ENCODE assay signal across 9 mouse cellular contexts in the genomic region with DNA sequence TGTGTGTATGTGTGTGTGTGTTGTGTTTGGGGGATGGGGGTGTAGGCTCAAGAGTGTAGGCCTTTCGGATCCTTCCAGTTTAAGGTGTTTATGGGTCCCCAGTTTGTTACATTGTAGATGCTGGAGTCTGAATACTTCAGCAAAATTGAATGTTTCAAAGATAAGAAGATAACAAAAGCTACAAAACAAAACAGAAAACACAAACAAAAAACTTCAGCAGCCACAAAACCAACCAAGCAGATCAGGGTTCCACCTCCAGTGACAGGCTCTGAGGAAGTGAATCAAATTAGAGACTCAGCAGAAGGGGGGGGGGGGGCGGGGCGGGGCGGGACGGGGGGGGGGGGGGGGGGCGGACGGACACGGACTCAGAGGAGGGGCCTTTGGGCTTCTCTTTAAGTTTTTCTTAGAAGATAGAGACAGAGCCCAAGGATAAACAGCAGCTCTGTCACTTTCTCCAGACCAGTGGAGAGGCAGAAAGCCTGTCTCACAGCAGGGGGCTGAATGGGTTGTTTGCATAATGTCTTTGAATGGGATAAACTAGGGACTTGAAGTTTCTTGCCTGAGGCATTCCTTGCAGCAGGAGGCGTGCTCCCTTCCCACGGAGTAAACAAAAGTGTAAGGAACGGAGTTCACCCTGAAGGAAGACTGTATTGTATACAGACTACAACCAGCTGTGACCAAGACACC. TPM values are rescaled to one million over a fixed set of nuclear protein-coding genes. Genes with fewer than 3 reads are reported as not detected.
DNase-seq lines count a peak whose midpoint lies in the region; ATAC-seq lines count a peak whose summit lies in the region.
"Had no signal": no experiment of that assay in that cellular context is flagged by ENCODE, and none has a peak within 500 bp of the region (broad histone marks: within the 10 kb centered on the region; RNA-seq: fewer than 3 reads in every experiment).

No protein-coding gene starts in this region.

- WGBS in heart, embryonic 11.5 days (ENCODE audit: insufficient replicate concordance): 22% methylated on average over 5 of the region's 11 CpGs
- 11% methylated on average over 7 of the region's 11 CpGs for WGBS in intestine, embryonic 14.5 days
- 7% methylated on average over 8 of the region's 11 CpGs for WGBS in midbrain, embryonic 11.5 days

- peak overlapping the region; percentile 37 for H3K4me2 ChIP-seq in heart, embryonic 11.5 days
- H3K4me2 ChIP-seq in intestine, embryonic 14.5 days (ENCODE audit: low read length): peak overlapping the region; percentile 4
- no peak overlapping the region for H3K4me2 ChIP-seq in midbrain, embryonic 11.5 days
- H3K4me2 ChIP-seq: heart, embryonic 15.5 days had no signal

- H3K4me3 ChIP-seq in heart, embryonic 11.5 days (ENCODE audit: low read depth, low read length): no peak overlapping the region
- H3K4me3 ChIP-seq in intestine, embryonic 14.5 days (ENCODE audit: low read depth, low read length): no peak overlapping the region
- no peak overlapping the region for H3K4me3 ChIP-seq in midbrain, embryonic 11.5 days (ENCODE audit: low read depth, low read length)
- H3K4me3 ChIP-seq: heart, embryonic 15.5 days had no signal

- peaks cover 7% of the 10 kb centered on the region for H3K4me1 ChIP-seq in heart, embryonic 11.5 days (ENCODE audit: control insufficient read depth, insufficient read depth, low read length)
- H3K4me1 ChIP-seq in intestine, embryonic 14.5 days (replicated peaks; ENCODE audit: control insufficient read depth, insufficient read depth, low read length): peaks cover 15% of the 10 kb centered on the region
- peaks cover 13% of the 10 kb centered on the region for H3K4me1 ChIP-seq in midbrain, embryonic 11.5 days (ENCODE audit: control insufficient read depth, insufficient read depth, low read length)

- H3K27me3 ChIP-seq in heart, embryonic 11.5 days (ENCODE audit: control insufficient read depth, insufficient read depth, low read length): no peaks in the 10 kb centered on the region
- H3K27me3 ChIP-seq in intestine, embryonic 14.5 days (replicated peaks; ENCODE audit: control insufficient read depth, insufficient read depth, low read length): no peaks in the 10 kb centered on the region
- no peaks in the 10 kb centered on the region for H3K27me3 ChIP-seq in midbrain, embryonic 11.5 days (ENCODE audit: control insufficient read depth, insufficient read depth, low read length)
- H3K27me3 ChIP-seq: heart, embryonic 15.5 days had no signal

- no peak overlapping the region for H3K9ac ChIP-seq in heart, embryonic 11.5 days (ENCODE audit: low read depth, low read length)
- H3K9ac ChIP-seq in intestine, embryonic 14.5 days (ENCODE audit: low read length): no peak overlapping the region
- H3K9ac ChIP-seq in midbrain, embryonic 11.5 days (ENCODE audit: low read length): no peak overlapping the region
- H3K9ac ChIP-seq: heart, embryonic 15.5 days had no signal

- intact Hi-C loops in heart, postnatal 36 days (cut with DNase I): no loop called here

- no peak for DNase-seq in heart, postnatal 36 days
- peak; percentile 83 for DNase-seq in embryo, embryonic 11 days
- peak; percentile 68 for DNase-seq in intestine, embryonic 14.5 days (ENCODE audit: low spot score)
- DNase-seq in midbrain, embryonic 11.5 days (ENCODE audit: low spot score, missing footprints): peak; percentile 96
- DNase-seq in adrenal gland, adult 18-20 months (ENCODE audit: low spot score in 2 of 2): no peak
- DNase-seq in T-cell, adult 2 months (ENCODE audit: low spot score): no peak
- no peak for DNase-seq in urinary bladder, adult 2 months (ENCODE audit: low spot score)

- no peaks in the 10 kb centered on the region for H3K36me3 ChIP-seq in heart, embryonic 11.5 days (ENCODE audit: control insufficient read depth, insufficient read depth, low read length)
- no peaks in the 10 kb centered on the region for H3K36me3 ChIP-seq in intestine, embryonic 14.5 days (ENCODE audit: control insufficient read depth, insufficient read depth, low read length)
- no peaks in the 10 kb centered on the region for H3K36me3 ChIP-seq in midbrain, embryonic 11.5 days (ENCODE audit: control insufficient read depth, insufficient read depth, low read length)
- H3K36me3 ChIP-seq: heart, embryonic 15.5 days had no signal

- no peak for ATAC-seq in heart, embryonic 11.5 days (replicated peaks; ENCODE audit: insufficient number of reproducible peaks, low FRiP score, low TSS enrichment)
- peak; percentile 55 for ATAC-seq in intestine, embryonic 14.5 days (replicated peaks; ENCODE audit: low FRiP score, low TSS enrichment, low read depth)
- ATAC-seq in midbrain, embryonic 11.5 days (ENCODE audit: low FRiP score): peak; percentile 81

- H3K9me3 ChIP-seq in heart, embryonic 11.5 days (replicated peaks; ENCODE audit: control insufficient read depth, low read length): no peaks in the 10 kb centered on the region
- no peaks in the 10 kb centered on the region for H3K9me3 ChIP-seq in intestine, embryonic 14.5 days (ENCODE audit: control insufficient read depth, low read length)
- no peaks in the 10 kb centered on the region for H3K9me3 ChIP-seq in midbrain, embryonic 11.5 days (ENCODE audit: control insufficient read depth, low read length)
- H3K9me3 ChIP-seq: heart, embryonic 15.5 days had no signal

- H3K27ac ChIP-seq in heart, embryonic 11.5 days (ENCODE audit: low read depth, low read length): no peak overlapping the region
- H3K27ac ChIP-seq in intestine, embryonic 14.5 days (ENCODE audit: low read depth): peak overlapping the region; percentile 34; the same call in 1 of the 2 replicates
- H3K27ac ChIP-seq in midbrain, embryonic 11.5 days (ENCODE audit: low read depth, low read length): no peak overlapping the region
- H3K27ac ChIP-seq: heart, embryonic 15.5 days had no signal

RNA-seq across cellular contexts. Expression of a gene that starts 8.9 kb away (rescaled TPM):
- polyA plus RNA-seq in heart, embryonic 11.5 days (2014; fragmentation: Nextera tagmentation; extraction: Ambion mirVana): 34.0 and 40.8 TPM in 2 replicates
- total RNA-seq in heart, postnatal 36 days (2021): 100 to 1,000 TPM in 1 of 2 experiments, 10 to 100 TPM in 1; 85.6 to 154 TPM
- 38.9 and 41.6 TPM in 2 replicates for polyA plus RNA-seq in intestine, embryonic 14.5 days (2014; fragmentation: Nextera tagmentation; extraction: Ambion mirVana)
- polyA plus RNA-seq in midbrain, embryonic 11.5 days (2014; fragmentation: Nextera tagmentation; extraction: Ambion mirVana): 39.4 and 46.3 TPM in 2 replicates
- total RNA-seq in adrenal gland, adult 18-20 months (2021): 10 to 100 TPM; 59.0 to 93.2 TPM
- polyA plus RNA-seq in urinary bladder, adult 2 months (2012; rRNA removed): 73.2 and 79.4 TPM in 2 replicates

Comparison
In these comparisons a context has a peak if more than half of its experiments do, and no peak if none do; other contexts are left out.
1. DNase-seq: peak in embryo, embryonic 11 days (single experiment), intestine, embryonic 14.5 days (single experiment) and midbrain, embryonic 11.5 days (single experiment); none in heart, postnatal 36 days (0 of 2), adrenal gland, adult 18-20 months (0 of 2), T-cell, adult 2 months (single experiment) and urinary bladder, adult 2 months (single experiment).